Mouse (Mus musculus) CD8-positive naive resting alpha-beta T cell, adult 57 days (primary cell): ENCODE measurements around the gene Bpifc. TPM values are rescaled to one million over a fixed set of nuclear protein-coding genes. Genes with fewer than 3 reads are reported as not detected.

Experiments used
- total RNA-seq: library from RNA; stranded (reverse); gene quantifications from one replicate; pipeline ENCODE4 v1.2.4, GENCODE M21; 2023

The Bpifc gene
- not detected for total RNA-seq

DNA sequence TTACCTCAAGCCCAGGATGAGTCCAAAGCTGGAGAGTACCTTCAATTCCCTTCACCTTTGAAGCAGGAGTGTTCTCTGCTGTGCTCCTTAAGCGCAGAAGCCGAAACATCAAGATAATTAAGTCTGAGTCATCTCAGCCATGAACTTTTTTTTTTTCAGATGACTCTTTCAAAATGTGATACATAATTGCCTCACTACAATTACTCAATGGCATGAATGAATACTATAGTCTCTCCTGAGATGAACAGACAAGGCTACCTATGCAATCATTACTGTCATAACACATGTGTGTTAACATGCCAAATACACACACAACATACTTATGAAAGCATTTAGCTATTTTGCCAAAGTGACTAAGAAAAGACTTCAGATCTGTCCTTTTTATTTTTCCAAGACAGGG is at the start of gene Bpifc:
Bpifc (minus strand) TSS at position 115 of the 400 bp plus-strand sequence.

DNA sequence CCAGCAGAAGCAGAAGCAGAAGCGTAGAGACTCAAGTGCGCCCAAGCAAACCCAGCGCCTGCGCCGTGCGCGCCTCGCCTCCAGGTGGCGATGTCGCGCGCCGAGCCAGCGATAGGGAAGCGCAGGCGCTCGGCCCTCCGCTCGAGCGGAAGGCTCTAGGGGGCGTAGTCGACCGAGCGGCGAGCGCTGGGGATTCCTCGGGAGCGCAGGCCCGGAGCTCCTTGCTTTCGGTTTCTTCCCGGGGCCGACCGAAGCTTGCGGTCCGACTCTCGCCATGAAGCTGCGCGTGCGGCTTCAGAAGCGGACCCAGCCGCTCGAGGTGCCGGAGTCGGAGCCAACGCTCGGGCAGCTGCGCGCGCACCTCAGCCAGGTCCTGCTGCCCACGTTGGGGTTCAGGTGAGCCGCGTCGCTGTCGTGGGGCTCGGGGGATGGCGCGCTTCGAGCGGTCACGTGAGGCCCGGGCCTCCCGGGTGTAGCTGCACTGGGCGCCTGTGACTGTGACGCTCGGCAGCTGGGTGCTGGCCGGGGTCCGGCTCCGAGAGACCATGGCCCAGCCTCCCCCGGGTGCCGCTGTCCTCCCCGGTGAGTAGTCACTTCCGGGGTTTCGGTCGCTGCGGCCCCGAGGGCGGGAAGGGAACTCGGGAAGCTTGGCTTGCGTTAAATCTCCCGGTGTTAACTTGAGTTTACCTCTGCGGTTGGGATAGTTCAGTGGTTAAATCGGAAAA is 10.2 kb upstream of the Bpifc start, which contains the start of gene Fbxo7:
Fbxo7 (plus strand) TSS at position 224 of the 725 bp plus-strand sequence.

DNA sequence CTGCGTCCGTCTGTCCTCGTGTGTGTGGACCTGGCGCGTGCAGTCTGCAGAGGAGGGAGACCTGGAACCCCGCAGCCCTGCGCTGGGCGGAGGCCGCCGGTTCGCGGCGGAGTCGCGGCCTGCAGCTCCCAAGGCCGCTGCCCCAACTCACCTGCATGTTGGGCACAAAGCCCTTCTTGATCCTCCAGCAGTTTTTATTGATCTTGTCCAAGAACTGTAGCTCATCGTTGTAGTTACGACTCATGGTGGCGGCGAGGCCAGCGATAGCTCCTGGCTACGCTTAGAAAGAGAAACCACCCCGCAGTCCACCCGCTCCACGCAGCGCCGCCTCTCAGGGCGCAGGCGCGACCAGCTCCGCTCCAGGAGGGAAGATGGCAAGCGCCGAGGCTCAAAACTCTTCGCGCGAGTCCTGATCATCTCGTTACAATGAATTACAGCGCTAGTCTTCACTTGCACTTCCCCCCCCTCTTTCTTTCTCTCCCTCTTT is 54.2 kb downstream of the Bpifc start, which contains the start of gene Rtcb:
Rtcb (minus strand) TSS at position 360 of the 487 bp plus-strand sequence.

DNA sequence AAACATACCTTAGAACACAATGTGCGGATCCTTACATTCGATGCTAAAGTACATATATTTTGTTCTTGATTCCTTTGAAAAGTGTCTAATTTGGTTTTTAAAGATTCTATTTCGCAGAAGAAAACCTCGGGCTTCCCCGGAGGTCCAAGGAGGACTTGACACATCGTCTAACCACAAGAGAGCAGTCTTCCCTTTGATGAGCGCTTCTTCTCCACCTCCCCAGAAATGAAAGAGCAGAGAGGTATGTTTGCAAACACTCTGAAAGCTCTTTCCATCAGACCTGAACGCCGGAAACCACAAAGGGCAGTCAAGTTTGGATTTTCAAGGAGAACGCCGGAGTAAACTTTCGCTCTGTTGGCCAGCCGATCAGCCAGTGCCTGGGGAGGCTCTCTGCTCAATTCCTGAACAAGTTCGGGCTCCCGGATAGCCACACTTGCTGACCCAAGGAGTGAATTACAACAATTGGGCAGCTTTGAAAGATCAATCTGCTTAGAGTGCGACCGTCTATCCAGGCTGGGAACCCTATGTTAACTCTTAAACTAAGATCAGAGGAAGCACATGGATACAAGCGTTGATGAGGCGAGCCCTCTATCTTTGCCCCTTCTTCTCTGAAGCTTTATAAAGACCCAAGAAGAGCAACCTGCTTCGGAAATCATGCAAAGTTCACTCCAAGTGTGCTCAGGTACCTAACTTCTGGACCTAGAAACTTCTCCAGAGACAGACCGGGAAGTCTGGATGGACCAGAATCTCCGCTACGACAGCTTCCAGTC is 83.8 kb downstream of the Bpifc start, which contains the start of gene Ascl4:
Ascl4 (plus strand) TSS at position 6 of the 770 bp plus-strand sequence.

DNA sequence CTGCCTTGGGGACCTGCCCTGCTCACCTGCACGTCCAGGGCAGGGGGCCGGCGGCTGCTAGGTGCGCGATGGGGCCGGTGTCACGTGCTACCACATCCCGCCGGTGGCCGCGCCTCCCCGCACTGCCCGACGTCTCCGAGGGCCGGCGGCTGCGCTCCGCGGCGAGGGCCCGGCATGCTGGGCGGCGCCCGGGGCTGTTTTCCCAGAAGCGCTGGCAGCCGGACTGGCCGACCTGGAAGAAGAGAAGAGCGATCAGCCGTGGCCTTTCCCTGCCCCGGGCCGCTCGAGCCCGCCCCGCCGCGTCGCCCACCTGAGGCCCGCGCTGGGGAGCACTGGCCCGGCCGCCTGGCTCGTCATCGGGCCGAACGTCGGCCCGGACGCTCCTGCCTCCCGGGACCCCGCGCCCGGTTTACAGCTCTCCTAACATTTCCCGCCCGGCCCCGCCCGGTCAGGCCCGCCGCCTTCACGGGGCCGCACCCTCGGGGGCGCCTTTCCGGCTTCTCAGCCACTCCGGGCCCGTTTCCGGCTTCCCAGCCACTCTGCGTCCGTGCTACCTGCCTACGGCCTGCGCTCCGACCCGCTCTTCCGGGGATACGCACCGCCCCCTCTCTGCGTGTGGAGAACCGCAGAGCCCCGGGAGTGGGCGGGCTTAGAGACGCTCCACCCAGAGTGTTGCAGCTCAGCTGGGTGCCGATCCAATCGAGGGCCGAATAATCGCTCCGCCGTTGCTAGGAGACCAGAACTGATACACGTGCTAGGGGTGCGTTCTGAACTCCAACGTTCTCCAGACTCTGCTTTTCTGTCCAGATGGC is 95.0 kb downstream of the Bpifc start, which contains the start of gene Prdm4:
Prdm4 (minus strand) TSS at position 645 of the 812 bp plus-strand sequence.

Other genes with a start within 250 kb of the Bpifc start
- 22.7 TPM for gene Pwp1, start 182.4 kb downstream of the Bpifc start, total RNA-seq
- 43.1 TPM for gene Prdm4, start 94.8 kb downstream of the Bpifc start, total RNA-seq
- gene Ascl4, start 84.2 kb downstream of the Bpifc start, total RNA-seq, result not detected
- 106 TPM for gene Rtcb, start 54.1 kb downstream of the Bpifc start, total RNA-seq
- 47.0 TPM for gene Fbxo7, start 10.1 kb upstream of the Bpifc start, total RNA-seq